Mouse (Mus musculus) heart, postnatal 10 days (tissue): ENCODE measurements around the gene Eya2. TPM values are rescaled to one million over a fixed set of nuclear protein-coding genes. Genes with fewer than 3 reads are reported as not detected.
A peak's percentile ranks its signal among the peaks of the same experiment; 100 is the strongest.
"Not testable (repeated sequence)": the region's sequence is repeated elsewhere in the genome, so short reads cannot be mapped to it uniquely, and the experiment has no call there.

ENCODE experiments used
- DNase-seq, 2 experiments: peaks; one replicate each; pipeline ENCODE4 v3.0.0; 2021
- intact Hi-C: fragments of 180-260 bp; cut with DNase I; formaldehyde crosslinking; loops from one replicate; pipeline ENCODE4 v1.15.1; 2025
- total RNA-seq, 2 experiments: library from RNA; stranded (reverse); gene quantifications; 2 replicates each; pipeline ENCODE4 v1.2.3; 2021

The Eya2 gene
- total RNA-seq, result 1 to 10 TPM; 2.7 to 3.3 TPM

GRCm38 (mm10) chr2:165594907-165595675, at the start of gene Eya2:
Gene Eya2, plus strand, starts transcription at chr2:165595032.
- no peak for DNase-seq
- intact Hi-C loops, result no loop called here

GRCm38 (mm10) chr2:165545687-165546086, 49.1 kb upstream of the Eya2 start:
- intact Hi-C loops, result no loop called here
- no peak for DNase-seq

- DNase-seq, result no peak
- intact Hi-C loops, result no loop called here
Observed at GRCm38 (mm10) chr2:165546341-165546740, 48.5 kb upstream of the Eya2 start.

- peak; percentile 56 to 61 for DNase-seq
- intact Hi-C loops, result no loop called here
Observed at GRCm38 (mm10) chr2:165547410-165547809, 47.4 kb upstream of the Eya2 start.

- intact Hi-C loops, result no loop called here
- no peak for DNase-seq
Observed at GRCm38 (mm10) chr2:165548627-165549026, 46.2 kb upstream of the Eya2 start.

- not testable (repeated sequence) for DNase-seq
Observed at GRCm38 (mm10) chr2:165550410-165550809, 44.4 kb upstream of the Eya2 start.

GRCm38 (mm10) chr2:165554066-165554465, 40.8 kb upstream of the Eya2 start:
- no peak for DNase-seq
- intact Hi-C loops, result no loop called here

More at GRCm38 (mm10) chr2:165550410-165550809, 44.4 kb upstream of the Eya2 start:
- intact Hi-C loops, result not testable (repeated sequence)

- DNase-seq, result no peak
- intact Hi-C loops, result no loop called here
Observed at GRCm38 (mm10) chr2:165557278-165557677, 37.6 kb upstream of the Eya2 start.

- no peak for DNase-seq
- intact Hi-C loops, result no loop called here
Observed at GRCm38 (mm10) chr2:165558916-165559315, 35.9 kb upstream of the Eya2 start.

- intact Hi-C loops, result no loop called here
- peak in 1 of 2 experiments; percentile 9 for DNase-seq
Observed at GRCm38 (mm10) chr2:165559506-165560235, 35.2 kb upstream of the Eya2 start.

GRCm38 (mm10) chr2:165561861-165562260, 33.0 kb upstream of the Eya2 start:
- intact Hi-C loops, result no loop called here
- DNase-seq, result no peak

- DNase-seq, result peak in 1 of 2 experiments; percentile 8
- intact Hi-C loops, result no loop called here
Observed at GRCm38 (mm10) chr2:165563298-165564058, 31.4 kb upstream of the Eya2 start.

- no peak for DNase-seq
- intact Hi-C loops, result no loop called here
Observed at GRCm38 (mm10) chr2:165564101-165564500, 30.7 kb upstream of the Eya2 start.

- intact Hi-C loops, result no loop called here
- DNase-seq, result no peak
Observed at GRCm38 (mm10) chr2:165564620-165565019, 30.2 kb upstream of the Eya2 start.

- DNase-seq, result no peak
- intact Hi-C loops, result no loop called here
Observed at GRCm38 (mm10) chr2:165566898-165567297, 27.9 kb upstream of the Eya2 start.

- DNase-seq, result no peak
- intact Hi-C loops, result no loop called here
Observed at GRCm38 (mm10) chr2:165567820-165568219, 27.0 kb upstream of the Eya2 start.

- intact Hi-C loops, result no loop called here
- no peak for DNase-seq
Observed at GRCm38 (mm10) chr2:165568911-165569310, 25.9 kb upstream of the Eya2 start.

- intact Hi-C loops, result no loop called here
- no peak for DNase-seq
Observed at GRCm38 (mm10) chr2:165571216-165571778, 23.5 kb upstream of the Eya2 start.

- intact Hi-C loops, result no loop called here
Observed at GRCm38 (mm10) chr2:165583044-165583443, 11.8 kb upstream of the Eya2 start.

GRCm38 (mm10) chr2:165583518-165583917, 11.3 kb upstream of the Eya2 start:
- intact Hi-C loops, result no loop called here
- no peak for DNase-seq

More at GRCm38 (mm10) chr2:165583044-165583443, 11.8 kb upstream of the Eya2 start:
- DNase-seq, result no peak

GRCm38 (mm10) chr2:165584563-165584962, 10.3 kb upstream of the Eya2 start:
- intact Hi-C loops, result no loop called here

More at GRCm38 (mm10) chr2:165584563-165584962, 10.3 kb upstream of the Eya2 start:
- DNase-seq, result no peak
